Mouse (Mus musculus) CD4-positive, CD25-positive, alpha-beta regulatory T cell, adult 2 months (primary cell): Measurements from ENCODE around the gene B4galt3.

ENCODE experiments used
- DNase-seq: peaks from one replicate; pipeline ENCODE4 v3.0.0-alpha.2; 2012; ENCODE audit warnings: low read depth, low spot score

Gene B4galt3

GRCm38 (mm10) chr1:171263185-171263611 lies 6.9 kb upstream of the B4galt3 start:
- no peak for DNase-seq

GRCm38 (mm10) chr1:171263666-171264461 lies 6.3 kb upstream of the B4galt3 start:
- no peak for DNase-seq

- DNase-seq: no peak
Measured at GRCm38 (mm10) chr1:171265971-171266744, 4.0 kb upstream of the B4galt3 start.

GRCm38 (mm10) chr1:171268341-171268740 lies 1.8 kb upstream of the B4galt3 start:
- no peak for DNase-seq

GRCm38 (mm10) chr1:171270573-171270900 lies 409 bp downstream of the B4galt3 start:
- no peak for DNase-seq

GRCm38 (mm10) chr1:171271196-171271595 lies 1.1 kb downstream of the B4galt3 start:
- DNase-seq: no peak

- no peak for DNase-seq
Measured at GRCm38 (mm10) chr1:171271622-171272021, 1.5 kb downstream of the B4galt3 start.

GRCm38 (mm10) chr1:171272086-171272485 lies 2.0 kb downstream of the B4galt3 start:
- no peak for DNase-seq

- DNase-seq: no peak
Measured at GRCm38 (mm10) chr1:171274171-171274570, 4.0 kb downstream of the B4galt3 start.

- DNase-seq: no peak
Measured at GRCm38 (mm10) chr1:171275144-171275734, 5.1 kb downstream of the B4galt3 start.

GRCm38 (mm10) chr1:171276110-171276748 lies 6.1 kb downstream of the B4galt3 start:
- no peak for DNase-seq

GRCm38 (mm10) chr1:171277736-171278135 lies 7.6 kb downstream of the B4galt3 start:
- no peak for DNase-seq

- no peak for DNase-seq
Measured at GRCm38 (mm10) chr1:171278436-171278835, 8.3 kb downstream of the B4galt3 start.

- DNase-seq: no peak
Measured at GRCm38 (mm10) chr1:171279012-171279705, 9.0 kb downstream of the B4galt3 start.

- no peak for DNase-seq
Measured at GRCm38 (mm10) chr1:171279721-171280120, 9.6 kb downstream of the B4galt3 start.

- DNase-seq: no peak
Measured at GRCm38 (mm10) chr1:171280250-171280915, 10.3 kb downstream of the B4galt3 start.

- DNase-seq: peak; percentile 95
Measured at GRCm38 (mm10) chr1:171280916-171281527, 10.9 kb downstream of the B4galt3 start, which contains the start of gene Ppox. Gene Ppox, minus strand, starts transcription at chr1:171281186.

- peak; percentile 79 for DNase-seq
Measured at GRCm38 (mm10) chr1:171281528-171281923, 11.4 kb downstream of the B4galt3 start.

GRCm38 (mm10) chr1:171282086-171282805 lies 12.1 kb downstream of the B4galt3 start:
- DNase-seq: no peak
